Mouse (Mus musculus): ENCODE measurements around the gene Vsig10.

DNA sequence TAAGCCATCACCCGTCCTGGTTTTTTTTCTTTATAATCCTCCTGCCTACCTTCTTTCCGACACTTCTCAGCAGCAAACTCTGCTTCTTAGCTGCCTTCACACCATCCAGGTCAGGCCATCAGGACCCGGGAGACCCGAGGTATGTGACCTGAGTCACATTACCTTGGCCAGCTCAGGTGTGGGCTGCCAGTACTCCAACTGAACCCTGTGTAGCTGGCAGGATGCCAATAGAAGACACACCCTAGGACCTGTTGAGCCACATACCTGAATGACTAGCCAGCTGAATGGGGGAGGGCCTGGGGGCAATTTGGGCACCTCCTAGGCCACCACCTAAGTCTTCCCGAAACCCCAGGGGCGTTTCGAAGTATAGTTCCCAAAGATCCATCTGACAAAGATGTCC lies 11.6 kb downstream of the Vsig10 start:
- TF ChIP-seq CTCF (IDR thresholded peaks at IDR 0.05; ENCODE audit: extremely low read depth, insufficient read depth, low read length) (no peak), POLR2A (IDR thresholded peaks at IDR 0.05; ENCODE audit: extremely low read depth, insufficient read depth, low read length) (no peak)

All from cortical plate, adult 2 months (tissue).